Mouse (Mus musculus): Measurements from ENCODE around the gene Spout1. TPM values are rescaled to one million over a fixed set of nuclear protein-coding genes. Genes with fewer than 3 reads are reported as not detected.
A peak's percentile ranks its signal among the peaks of the same experiment; 100 is the strongest.

The Spout1 gene
- polyA plus RNA-seq (2015; fragmentation: Nextera tagmentation; extraction: Ambion mirVana), result 76.3 and 83.0 TPM in 2 replicates

DNA sequence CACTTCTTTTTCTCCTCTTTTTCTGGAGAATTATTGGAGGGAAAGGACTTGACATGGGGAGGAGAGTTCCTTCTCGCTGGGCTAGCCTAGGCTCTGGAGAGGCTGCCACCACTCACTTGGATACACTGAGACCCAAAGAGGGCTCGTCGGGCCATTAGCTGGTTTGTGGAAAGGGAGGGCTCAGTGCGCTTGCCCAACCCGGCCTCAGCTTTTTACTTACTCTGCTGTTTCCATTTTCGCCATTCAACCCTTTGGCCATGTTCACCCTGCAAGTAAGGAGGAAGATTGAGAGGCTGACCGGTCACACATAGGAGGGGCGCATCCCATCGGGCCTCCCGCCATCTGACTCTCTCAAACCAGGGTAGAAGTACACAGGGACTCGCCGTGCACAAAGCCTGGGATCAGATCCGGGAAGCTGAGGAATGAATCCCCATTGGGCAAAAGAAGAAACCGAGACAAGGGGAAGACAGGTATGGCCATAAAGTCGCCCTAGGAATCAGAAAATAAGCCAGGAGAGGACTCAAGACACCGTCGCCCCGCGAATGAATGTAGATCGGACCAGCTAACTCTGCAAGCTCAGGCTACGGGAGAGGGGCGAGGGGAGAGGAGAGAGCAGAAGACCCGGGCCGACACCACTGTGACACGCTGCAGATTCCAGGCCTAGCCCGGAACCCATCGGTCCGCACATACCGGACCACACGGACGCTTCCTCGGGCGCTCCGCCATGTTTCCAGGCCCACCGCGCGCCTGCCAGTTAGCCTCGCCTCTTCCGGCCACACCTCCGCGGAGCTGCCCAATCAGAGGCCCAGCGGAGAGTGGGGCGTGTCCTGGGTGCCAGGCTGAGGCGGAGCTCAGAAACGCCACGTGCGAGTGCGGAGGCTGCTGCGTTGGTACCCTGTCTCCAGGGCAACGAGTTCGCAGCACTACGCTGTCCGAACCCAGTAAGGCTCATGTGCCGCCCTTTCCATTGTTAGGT is at the start of gene Spout1:
TSS of gene Spout1 (minus strand) at position 760 of the 976 bp plus-strand sequence.
- H3K36me3 ChIP-seq, result peaks cover 40% of the 10 kb centered on the region
- H3K27ac ChIP-seq, result peak within 1 kb of the TSS; percentile 50; the same call in 1 of the 2 replicates

GRCm38 (mm10) chr2:30216293-30216692 is 38.0 kb upstream of the Spout1 start:
- Histone ChIP-seq H3K4me1 (no peaks in the 10 kb centered on the region), H3K9me3 (replicated peaks) (no peaks in the 10 kb centered on the region)
- 95% methylated on average over 5 of the region's 5 CpGs for WGBS

More for the DNA sequence above, at the start of gene Spout1:
- H3K9ac ChIP-seq, result peak within 1 kb of the TSS; percentile 74
- ATAC-seq (replicated peaks; ENCODE audit: low FRiP score), result peak; percentile 98
- 0 out of 2 replicates have a peak, but pooled peaks cover 3% of the 10 kb centered on the region for H3K9me3 ChIP-seq (replicated peaks)
- peaks cover 11% of the 10 kb centered on the region for H3K4me1 ChIP-seq
- 2% methylated on average over 54 of the region's 54 CpGs for WGBS
- peak within 1 kb of the TSS; percentile 77 for H3K4me2 ChIP-seq
- no peaks in the 10 kb centered on the region for H3K27me3 ChIP-seq
- peak within 1 kb of the TSS; percentile 83 for H3K4me3 ChIP-seq (replicated peaks)

GRCm38 (mm10) chr2:30215493-30215892 is 37.2 kb upstream of the Spout1 start:
- Histone ChIP-seq H3K9me3 (replicated peaks) (no peaks in the 10 kb centered on the region), H3K4me3 (replicated peaks) (no peak overlapping the region), H3K9ac (no peak overlapping the region), H3K27me3 (no peaks in the 10 kb centered on the region), H3K36me3 (no peaks in the 10 kb centered on the region), H3K4me1 (no peaks in the 10 kb centered on the region), H3K4me2 (no peak overlapping the region), H3K27ac (no peak overlapping the region)
- WGBS, result 64% methylated on average over 6 of the region's 6 CpGs
- ATAC-seq (replicated peaks; ENCODE audit: low FRiP score), result no peak

More at GRCm38 (mm10) chr2:30216293-30216692, 38.0 kb upstream of the Spout1 start:
- no peak overlapping the region for H3K4me2 ChIP-seq
- no peak overlapping the region for H3K27ac ChIP-seq
- no peaks in the 10 kb centered on the region for H3K27me3 ChIP-seq
- no peak overlapping the region for H3K4me3 ChIP-seq (replicated peaks)
- ATAC-seq (replicated peaks; ENCODE audit: low FRiP score), result no peak
- no peaks in the 10 kb centered on the region for H3K36me3 ChIP-seq
- no peak overlapping the region for H3K9ac ChIP-seq

DNA sequence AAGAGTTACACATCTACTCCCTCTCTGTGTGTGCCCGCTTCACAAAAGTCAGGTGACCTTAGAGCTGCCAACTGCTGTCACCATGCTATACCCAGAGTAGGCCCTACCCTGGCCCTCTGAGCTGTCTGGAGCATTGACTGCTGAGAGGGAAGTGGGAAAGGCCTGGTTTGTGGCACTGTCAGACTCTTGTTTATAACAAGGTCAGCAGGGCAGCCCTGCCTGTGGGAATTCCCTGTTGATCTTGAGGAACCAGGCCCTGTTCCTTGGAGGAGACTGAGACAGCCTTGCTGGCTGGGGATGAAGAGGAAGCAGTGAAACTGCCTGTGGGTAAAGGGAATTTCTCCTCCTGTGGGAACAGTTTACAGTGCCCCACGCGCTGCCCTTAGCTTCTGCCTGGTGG is 36.5 kb upstream of the Spout1 start:
- H3K4me2 ChIP-seq, result no peak overlapping the region
- H3K36me3 ChIP-seq, result no peaks in the 10 kb centered on the region
- ATAC-seq (replicated peaks; ENCODE audit: low FRiP score), result no peak
- H3K4me1 ChIP-seq, result no peaks in the 10 kb centered on the region
- H3K4me3 ChIP-seq (replicated peaks), result no peak overlapping the region
- no peaks in the 10 kb centered on the region for H3K27me3 ChIP-seq
- H3K9ac ChIP-seq, result no peak overlapping the region
- WGBS, result 86% methylated on average over 3 of the region's 3 CpGs
- no peak overlapping the region for H3K27ac ChIP-seq
- H3K9me3 ChIP-seq (replicated peaks), result no peaks in the 10 kb centered on the region

GRCm38 (mm10) chr2:30212951-30213350 is 34.7 kb upstream of the Spout1 start:
- no peak overlapping the region for H3K4me3 ChIP-seq (replicated peaks)
- no peak for ATAC-seq (replicated peaks; ENCODE audit: low FRiP score)
- H3K4me1 ChIP-seq, result no peaks in the 10 kb centered on the region
- 50% methylated on average over 1 of the region's 1 CpGs for WGBS
- H3K27me3 ChIP-seq, result no peaks in the 10 kb centered on the region
- H3K36me3 ChIP-seq, result no peaks in the 10 kb centered on the region
- no peaks in the 10 kb centered on the region for H3K9me3 ChIP-seq (replicated peaks)
- H3K9ac ChIP-seq, result no peak overlapping the region
- no peak overlapping the region for H3K27ac ChIP-seq
- H3K4me2 ChIP-seq, result no peak overlapping the region

DNA sequence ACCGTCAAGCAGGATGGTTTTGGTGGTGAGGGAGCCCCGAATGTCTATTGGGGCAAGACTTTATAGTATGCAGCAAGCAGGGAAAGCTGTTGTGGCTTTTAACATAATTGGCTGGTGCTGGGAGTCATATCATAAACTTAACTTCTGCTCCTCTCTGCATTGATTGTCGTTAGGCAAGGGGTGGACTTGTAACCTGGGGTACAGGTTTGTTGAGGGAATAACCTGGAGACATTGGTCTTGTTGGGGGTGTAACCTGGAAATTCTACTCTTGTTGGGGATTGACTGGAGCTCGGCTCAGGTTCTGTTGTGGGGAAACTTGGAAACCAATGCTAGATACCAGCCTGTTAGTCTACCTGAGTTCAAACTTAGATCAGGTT is 33.9 kb upstream of the Spout1 start:
- no peak overlapping the region for H3K27ac ChIP-seq
- no peaks in the 10 kb centered on the region for H3K36me3 ChIP-seq
- H3K4me3 ChIP-seq (replicated peaks), result no peak overlapping the region
- no peaks in the 10 kb centered on the region for H3K4me1 ChIP-seq
- 83% methylated on average over 4 of the region's 4 CpGs for WGBS
- no peak overlapping the region for H3K9ac ChIP-seq
- no peaks in the 10 kb centered on the region for H3K27me3 ChIP-seq
- no peaks in the 10 kb centered on the region for H3K9me3 ChIP-seq (replicated peaks)
- H3K4me2 ChIP-seq, result no peak overlapping the region
- ATAC-seq (replicated peaks; ENCODE audit: low FRiP score), result no peak

- H3K9ac ChIP-seq, result no peak overlapping the region
- H3K9me3 ChIP-seq (replicated peaks), result no peaks in the 10 kb centered on the region
- H3K4me1 ChIP-seq, result peaks cover 3% of the 10 kb centered on the region
- WGBS, result 75% methylated on average over 6 of the region's 6 CpGs
- H3K4me2 ChIP-seq, result no peak overlapping the region
- H3K36me3 ChIP-seq, result no peaks in the 10 kb centered on the region
- no peak overlapping the region for H3K27ac ChIP-seq
- H3K4me3 ChIP-seq (replicated peaks), result no peak overlapping the region
- no peak for ATAC-seq (replicated peaks; ENCODE audit: low FRiP score)
- H3K27me3 ChIP-seq, result no peaks in the 10 kb centered on the region
Measured at GRCm38 (mm10) chr2:30211408-30212168, 33.3 kb upstream of the Spout1 start.

DNA sequence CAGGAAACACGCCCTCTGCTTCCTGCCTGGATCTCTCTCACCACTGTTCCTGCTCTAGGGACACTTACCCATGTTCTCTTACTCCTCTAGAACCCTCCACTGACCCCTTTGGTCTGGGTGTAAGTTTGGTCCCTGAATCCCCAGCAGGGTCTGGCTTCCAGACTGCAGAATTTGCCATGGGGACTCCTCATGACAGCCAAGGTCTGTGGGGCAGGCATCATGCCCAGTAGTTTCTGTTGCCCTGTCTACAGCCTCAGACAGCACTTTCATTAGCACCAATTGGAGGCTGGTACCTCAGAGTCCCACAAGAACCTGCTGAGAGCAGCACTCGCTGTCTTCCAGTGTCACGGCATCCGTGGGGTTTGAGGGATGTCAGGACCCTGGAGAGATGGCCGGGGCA is 29.6 kb upstream of the Spout1 start:
- H3K9me3 ChIP-seq (replicated peaks), result no peaks in the 10 kb centered on the region

GRCm38 (mm10) chr2:30207401-30207800 is 29.1 kb upstream of the Spout1 start:
- no peak overlapping the region for H3K9ac ChIP-seq
- no peak overlapping the region for H3K4me3 ChIP-seq (replicated peaks)
- WGBS, result 85% methylated on average over 4 of the region's 4 CpGs
- no peak overlapping the region for H3K4me2 ChIP-seq
- H3K4me1 ChIP-seq, result peaks cover 16% of the 10 kb centered on the region
- no peaks in the 10 kb centered on the region for H3K9me3 ChIP-seq (replicated peaks)
- no peaks in the 10 kb centered on the region for H3K36me3 ChIP-seq
- H3K27me3 ChIP-seq, result no peaks in the 10 kb centered on the region
- no peak overlapping the region for H3K27ac ChIP-seq
- no peak for ATAC-seq (replicated peaks; ENCODE audit: low FRiP score)

More for the DNA sequence above, 29.6 kb upstream of the Spout1 start:
- Histone ChIP-seq H3K4me1 (peaks cover 16% of the 10 kb centered on the region), H3K9ac (no peak overlapping the region), H3K4me2 (no peak overlapping the region), H3K27ac (no peak overlapping the region), H3K36me3 (no peaks in the 10 kb centered on the region), H3K27me3 (no peaks in the 10 kb centered on the region), H3K4me3 (replicated peaks) (no peak overlapping the region)
- ATAC-seq (replicated peaks; ENCODE audit: low FRiP score), result no peak
- 69% methylated on average over 5 of the region's 5 CpGs for WGBS

GRCm38 (mm10) chr2:30205629-30206357 is 27.5 kb upstream of the Spout1 start, which contains the start of gene Kyat1:
Kyat1 (minus strand) TSS chr2:30205847.
- H3K4me3 ChIP-seq (replicated peaks), result peak within 1 kb of the TSS; percentile 87
- H3K4me1 ChIP-seq, result peaks cover 16% of the 10 kb centered on the region
- ATAC-seq (replicated peaks; ENCODE audit: low FRiP score), result peak; percentile 95
- peak within 1 kb of the TSS; percentile 96 for H3K4me2 ChIP-seq
- H3K9me3 ChIP-seq (replicated peaks), result no peaks in the 10 kb centered on the region
- WGBS, result under 1% methylated on average over 44 of the region's 44 CpGs
- peak within 1 kb of the TSS; percentile 90 for H3K27ac ChIP-seq
- H3K9ac ChIP-seq, result peak within 1 kb of the TSS; percentile 54
- no peaks in the 10 kb centered on the region for H3K27me3 ChIP-seq
- H3K36me3 ChIP-seq, result no peaks in the 10 kb centered on the region

DNA sequence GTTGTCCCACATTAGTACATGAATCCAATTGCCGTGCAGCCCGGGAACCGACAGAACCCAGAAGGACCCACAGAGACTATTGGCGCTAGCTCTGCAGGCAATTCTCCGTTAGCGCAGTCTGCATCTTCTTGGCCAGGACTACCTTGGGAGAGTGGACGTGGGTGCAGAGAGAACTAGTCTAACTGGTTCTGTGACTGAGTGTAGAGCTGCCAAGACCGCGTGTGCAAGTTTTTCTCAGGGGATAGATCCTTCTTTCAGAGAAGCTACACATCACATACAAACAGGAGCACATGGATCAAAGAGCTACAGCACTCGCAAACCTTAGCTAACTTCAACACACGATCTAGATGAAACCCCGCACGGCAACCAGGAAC is 27.0 kb upstream of the Spout1 start:
- Histone ChIP-seq H3K27me3 (no peaks in the 10 kb centered on the region), H3K4me2 (peak overlapping the region; percentile 96), H3K4me1 (peaks cover 20% of the 10 kb centered on the region), H3K4me3 (replicated peaks) (peak overlapping the region; percentile 87), H3K27ac (peak overlapping the region; percentile 90), H3K9me3 (replicated peaks) (no peaks in the 10 kb centered on the region), H3K9ac (peak overlapping the region; percentile 54), H3K36me3 (no peaks in the 10 kb centered on the region)
- WGBS, result 1% methylated on average over 13 of the region's 13 CpGs
- ATAC-seq (replicated peaks; ENCODE audit: low FRiP score), result peak; percentile 78
